Mouse (Mus musculus): Measurements from ENCODE around the gene Gdf7. TPM values are rescaled to one million over a fixed set of nuclear protein-coding genes. Genes with fewer than 3 reads are reported as not detected.

The Gdf7 gene
- polyA plus RNA-seq, 1 experiment from 2014 or later, result not detected

DNA sequence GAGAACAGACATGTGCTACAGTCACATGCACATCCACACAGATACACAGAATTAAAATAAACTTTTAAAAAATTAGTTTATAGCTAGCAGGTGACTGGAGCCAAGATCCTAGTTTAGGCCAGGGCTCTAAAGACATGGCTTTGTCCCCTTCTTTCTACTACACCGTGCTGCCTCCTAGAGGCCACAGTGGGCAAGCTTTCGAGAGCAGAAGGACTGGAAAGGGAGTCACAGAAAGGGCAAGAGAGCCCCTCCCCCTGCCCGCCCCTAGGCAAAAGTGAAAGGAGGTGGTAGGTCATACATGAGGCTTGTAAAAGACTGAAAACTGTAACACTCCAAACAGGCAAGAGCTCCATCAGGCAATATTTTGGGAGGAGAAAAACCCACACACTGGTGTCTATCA is 13.8 kb downstream of the Gdf7 start:
- TF ChIP-seq EP300 (IDR thresholded peaks at IDR 0.05), result no peak
- peak; percentile 47 for TF ChIP-seq CTCF (IDR thresholded peaks at IDR 0.05)
- no peak overlapping the region for H3K4me3 ChIP-seq (ENCODE audit: low read depth, low read length)
- no peak overlapping the region for H3K27ac ChIP-seq (ENCODE audit: low read length)
- H3K9ac ChIP-seq (replicated peaks; ENCODE audit: low read depth), result no peak overlapping the region
- H3K4me2 ChIP-seq (replicated peaks; ENCODE audit: low read depth, low read length), result no peak overlapping the region
- H3K36me3 ChIP-seq (ENCODE audit: insufficient read depth, low read length), result no peaks in the 10 kb centered on the region
- H3K4me1 ChIP-seq (ENCODE audit: insufficient read depth, low read depth, low read length), result no peaks in the 10 kb centered on the region
- no peaks in the 10 kb centered on the region for H3K27me3 ChIP-seq (replicated peaks; ENCODE audit: insufficient read depth, low read length)
- WGBS, result 56% methylated on average over 3 of the region's 3 CpGs
- H3K9me3 ChIP-seq (ENCODE audit: low read length), result no peaks in the 10 kb centered on the region
- no peak for DNase-seq (ENCODE audit: low spot score)
- ATAC-seq, result no peak

DNA sequence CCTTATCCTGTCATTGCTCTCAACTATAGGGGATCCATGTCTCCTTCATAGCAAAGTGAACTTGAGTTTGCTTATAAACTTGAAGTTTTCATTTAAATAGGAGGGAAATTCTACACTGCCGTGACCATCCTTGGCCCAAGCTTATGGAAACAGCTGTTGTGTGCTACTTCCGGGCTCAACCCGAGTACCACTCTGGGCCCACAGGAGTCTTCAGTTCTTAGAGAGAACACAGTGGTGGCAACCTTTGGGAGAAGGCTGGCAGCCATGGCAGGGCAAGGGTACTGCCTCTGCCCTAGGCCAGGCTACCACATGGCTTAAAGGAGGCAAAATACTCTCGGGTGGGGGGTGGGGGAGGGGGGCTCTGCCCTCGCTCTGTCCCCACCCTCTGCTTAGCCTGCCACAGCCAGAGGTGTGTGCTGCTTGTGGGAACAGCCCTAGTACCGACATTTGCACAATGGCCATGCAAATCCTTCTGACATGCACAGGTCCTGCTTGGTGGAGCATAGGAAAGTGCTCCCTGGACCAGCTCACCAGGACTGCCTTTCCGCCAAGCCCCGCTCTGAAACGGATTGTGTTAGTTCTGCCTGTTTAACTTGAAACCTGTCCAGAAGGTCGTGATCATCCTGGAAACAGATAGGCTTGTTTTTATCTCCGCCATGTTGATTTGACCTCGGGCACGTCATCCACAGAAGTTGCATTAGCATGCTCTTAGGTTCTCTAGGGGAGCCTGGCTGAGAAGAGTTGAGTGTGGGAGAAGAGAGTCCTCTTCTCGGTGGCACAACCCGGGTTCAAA is 20.3 kb downstream of the Gdf7 start:
- no peak for DNase-seq (ENCODE audit: low spot score)
- 86% methylated on average over 14 of the region's 15 CpGs for WGBS
- Histone ChIP-seq H3K4me2 (replicated peaks; ENCODE audit: low read depth, low read length) (no peak overlapping the region), H3K27me3 (replicated peaks; ENCODE audit: insufficient read depth, low read length) (no peaks in the 10 kb centered on the region), H3K9me3 (ENCODE audit: low read length) (no peaks in the 10 kb centered on the region), H3K36me3 (ENCODE audit: insufficient read depth, low read length) (no peaks in the 10 kb centered on the region), H3K9ac (replicated peaks; ENCODE audit: low read depth) (no peak overlapping the region), H3K27ac (ENCODE audit: low read length) (no peak overlapping the region), H3K4me1 (ENCODE audit: insufficient read depth, low read depth, low read length) (no peaks in the 10 kb centered on the region), H3K4me3 (ENCODE audit: low read depth, low read length) (no peak overlapping the region)
- no peak for TF ChIP-seq EP300 (IDR thresholded peaks at IDR 0.05)
- no peak for TF ChIP-seq CTCF (IDR thresholded peaks at IDR 0.05)
- ATAC-seq, result no peak

DNA sequence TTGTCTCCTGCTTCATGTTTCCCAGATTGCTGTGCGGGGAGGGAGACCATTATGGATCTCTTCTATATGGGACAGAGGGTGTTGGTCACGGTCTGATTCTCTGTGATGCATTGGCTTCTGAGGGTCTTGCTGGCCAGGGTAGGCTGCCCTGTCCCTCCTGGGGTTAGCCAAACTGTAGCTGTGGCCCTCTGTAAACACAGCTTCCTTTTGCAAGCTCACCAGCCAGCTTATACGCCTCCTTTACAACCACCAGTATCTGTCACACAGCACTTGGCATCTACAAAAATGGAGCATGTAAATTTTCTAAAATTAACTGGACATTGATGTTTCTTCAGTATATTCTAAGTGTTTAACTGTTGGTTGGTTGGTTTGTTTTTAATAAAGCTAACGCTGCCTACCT is 26.3 kb downstream of the Gdf7 start:
- H3K36me3 ChIP-seq (ENCODE audit: insufficient read depth, low read length), result no peaks in the 10 kb centered on the region
- DNase-seq (ENCODE audit: low spot score), result no peak
- TF ChIP-seq CTCF (IDR thresholded peaks at IDR 0.05), result no peak
- no peak for TF ChIP-seq EP300 (IDR thresholded peaks at IDR 0.05)
- no peaks in the 10 kb centered on the region for H3K4me1 ChIP-seq (ENCODE audit: insufficient read depth, low read depth, low read length)
- WGBS, result 85% methylated on average over 4 of the region's 4 CpGs
- no peaks in the 10 kb centered on the region for H3K9me3 ChIP-seq (ENCODE audit: low read length)
- no peak overlapping the region for H3K4me3 ChIP-seq (ENCODE audit: low read depth, low read length)
- no peak overlapping the region for H3K9ac ChIP-seq (replicated peaks; ENCODE audit: low read depth)
- H3K27me3 ChIP-seq (replicated peaks; ENCODE audit: insufficient read depth, low read length), result no peaks in the 10 kb centered on the region
- no peak overlapping the region for H3K4me2 ChIP-seq (replicated peaks; ENCODE audit: low read depth, low read length)
- no peak for ATAC-seq
- H3K27ac ChIP-seq (ENCODE audit: low read length), result no peak overlapping the region

DNA sequence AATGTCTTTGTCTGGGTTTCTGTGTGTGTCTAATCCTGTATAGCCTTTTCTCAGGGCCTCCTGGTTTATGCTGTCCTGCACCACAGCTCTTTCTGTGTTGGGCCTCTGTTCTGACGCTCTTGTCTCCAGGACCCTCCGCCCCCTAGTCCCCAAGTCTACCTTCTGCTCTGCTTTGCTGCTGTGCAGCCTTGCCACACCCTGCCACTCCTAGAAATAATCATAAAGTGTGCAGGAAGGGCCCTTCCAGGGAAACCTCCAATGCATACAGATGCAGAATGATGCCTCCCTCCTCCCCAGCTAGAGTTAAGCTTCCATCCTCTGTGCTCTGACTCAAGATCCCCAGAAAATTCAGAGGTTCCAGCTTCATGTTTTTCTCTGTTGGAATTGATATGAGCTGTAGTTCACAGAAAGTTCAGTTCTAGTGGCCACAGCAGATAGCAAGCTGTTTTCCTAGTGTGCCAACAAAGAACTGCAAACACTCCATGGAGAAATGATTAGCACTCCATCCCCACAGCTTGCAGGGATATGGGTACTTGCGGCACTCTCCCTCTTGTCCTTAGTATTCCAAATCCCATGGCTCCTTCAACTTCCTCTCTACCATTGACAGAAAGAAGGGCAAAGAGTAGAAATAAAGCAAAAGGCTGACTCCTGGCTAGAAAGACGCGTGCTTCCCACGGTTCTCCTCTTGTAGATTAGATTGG is 28.1 kb downstream of the Gdf7 start:
- H3K4me3 ChIP-seq (ENCODE audit: low read depth, low read length), result no peak overlapping the region
- 72% methylated on average over 6 of the region's 6 CpGs for whole genome bisulfite sequencing
- H3K9me3 ChIP-seq (ENCODE audit: low read length), result no peaks in the 10 kb centered on the region
- no peak overlapping the region for H3K4me2 ChIP-seq (replicated peaks; ENCODE audit: low read depth, low read length)
- no peaks in the 10 kb centered on the region for H3K27me3 ChIP-seq (replicated peaks; ENCODE audit: insufficient read depth, low read length)
- no peaks in the 10 kb centered on the region for H3K36me3 ChIP-seq (ENCODE audit: insufficient read depth, low read length)
- ATAC-seq (no peak), DNase-seq (ENCODE audit: low spot score) (no peak)
- H3K4me1 ChIP-seq (ENCODE audit: insufficient read depth, low read depth, low read length), result no peaks in the 10 kb centered on the region
- H3K9ac ChIP-seq (replicated peaks; ENCODE audit: low read depth), result no peak overlapping the region
- TF ChIP-seq EP300 (IDR thresholded peaks at IDR 0.05) (no peak), CTCF (IDR thresholded peaks at IDR 0.05) (no peak)
- H3K27ac ChIP-seq (ENCODE audit: low read length), result no peak overlapping the region

DNA sequence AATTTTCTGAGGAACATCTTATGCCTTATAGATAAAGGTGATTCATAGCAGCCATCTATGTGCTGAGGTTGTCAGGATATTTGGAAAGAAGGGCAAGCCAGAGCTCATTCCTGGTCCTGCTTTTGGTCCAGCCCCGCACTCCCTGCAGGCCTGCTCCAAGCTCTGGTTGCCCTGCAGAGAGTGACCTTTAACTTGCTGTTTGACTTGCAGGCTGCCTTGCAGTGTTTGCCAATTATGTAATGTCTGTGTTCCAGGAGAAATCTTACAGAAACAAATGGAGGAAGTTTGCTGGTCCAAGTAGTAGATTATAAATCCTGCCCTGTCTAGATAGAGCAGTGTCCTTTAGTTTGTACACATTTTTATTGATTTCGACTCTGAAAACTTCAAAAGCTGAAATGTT is 30.3 kb downstream of the Gdf7 start:
- H3K4me3 ChIP-seq (ENCODE audit: low read depth, low read length), result no peak overlapping the region
- no peaks in the 10 kb centered on the region for H3K27me3 ChIP-seq (replicated peaks; ENCODE audit: insufficient read depth, low read length)
- ATAC-seq, result no peak
- H3K9ac ChIP-seq (replicated peaks; ENCODE audit: low read depth), result no peak overlapping the region
- TF ChIP-seq CTCF (IDR thresholded peaks at IDR 0.05) (no peak), EP300 (IDR thresholded peaks at IDR 0.05) (no peak)
- no peaks in the 10 kb centered on the region for H3K36me3 ChIP-seq (ENCODE audit: insufficient read depth, low read length)
- no peak overlapping the region for H3K4me2 ChIP-seq (replicated peaks; ENCODE audit: low read depth, low read length)
- 44% methylated on average over 2 of the region's 2 CpGs for WGBS
- no peak overlapping the region for H3K27ac ChIP-seq (ENCODE audit: low read length)
- no peak for DNase-seq (ENCODE audit: low spot score)
- H3K9me3 ChIP-seq (ENCODE audit: low read length), result no peaks in the 10 kb centered on the region
- H3K4me1 ChIP-seq (ENCODE audit: insufficient read depth, low read depth, low read length), result no peaks in the 10 kb centered on the region

DNA sequence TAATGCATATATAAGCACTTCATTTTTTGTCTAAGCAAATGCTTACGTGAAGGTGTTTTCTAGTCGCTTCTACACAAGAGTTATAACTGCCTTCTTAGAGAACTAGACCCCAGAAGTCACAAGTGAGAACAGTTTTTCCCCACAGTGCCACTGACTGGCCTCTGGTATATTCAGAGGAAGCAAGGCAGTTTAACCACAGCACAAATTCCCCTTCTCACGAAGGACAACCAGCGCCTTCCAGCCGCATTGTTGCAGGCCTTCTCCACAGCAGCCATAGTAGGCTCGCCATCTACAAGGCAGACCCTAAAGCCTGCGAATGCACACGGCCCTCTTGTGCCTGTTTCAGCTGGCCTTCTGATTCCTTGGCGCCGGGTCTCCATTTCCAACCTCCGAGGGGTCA is 32.1 kb downstream of the Gdf7 start:
- ATAC-seq (no peak), DNase-seq (ENCODE audit: low spot score) (no peak)
- no peaks in the 10 kb centered on the region for H3K27me3 ChIP-seq (replicated peaks; ENCODE audit: insufficient read depth, low read length)
- no peaks in the 10 kb centered on the region for H3K9me3 ChIP-seq (ENCODE audit: low read length)
- H3K4me1 ChIP-seq (ENCODE audit: insufficient read depth, low read depth, low read length), result no peaks in the 10 kb centered on the region
- H3K9ac ChIP-seq (replicated peaks; ENCODE audit: low read depth), result no peak overlapping the region
- WGBS, result 90% methylated on average over 11 of the region's 11 CpGs
- no peak overlapping the region for H3K27ac ChIP-seq (ENCODE audit: low read length)
- no peak for TF ChIP-seq CTCF (IDR thresholded peaks at IDR 0.05)
- TF ChIP-seq EP300 (IDR thresholded peaks at IDR 0.05), result no peak
- no peak overlapping the region for H3K4me3 ChIP-seq (ENCODE audit: low read depth, low read length)
- no peak overlapping the region for H3K4me2 ChIP-seq (replicated peaks; ENCODE audit: low read depth, low read length)
- H3K36me3 ChIP-seq (ENCODE audit: insufficient read depth, low read length), result no peaks in the 10 kb centered on the region

All from lung, postnatal 0 days (tissue).